Mouse (Mus musculus): ENCODE results near the gene Leng1. TPM values are rescaled to one million over a fixed set of nuclear protein-coding genes. Genes with fewer than 3 reads are reported as not detected.
"Not testable (repeated sequence)": the region's sequence is repeated elsewhere in the genome, so short reads cannot be mapped to it uniquely, and the experiment has no call there.

Leng1 gene
- total RNA-seq (2021), result 1 to 10 TPM; 5.8 to 6.6 TPM
- long read RNA-seq, transcript Leng1-201 (4 exons, 2,222 nt), result major isoform, 8 of 10 reads
- long read RNA-seq, partial matches to known transcripts, result 0 of 10 reads
- long read RNA-seq, other reads (novel, unspliced or antisense), result 2 of 10 reads

DNA sequence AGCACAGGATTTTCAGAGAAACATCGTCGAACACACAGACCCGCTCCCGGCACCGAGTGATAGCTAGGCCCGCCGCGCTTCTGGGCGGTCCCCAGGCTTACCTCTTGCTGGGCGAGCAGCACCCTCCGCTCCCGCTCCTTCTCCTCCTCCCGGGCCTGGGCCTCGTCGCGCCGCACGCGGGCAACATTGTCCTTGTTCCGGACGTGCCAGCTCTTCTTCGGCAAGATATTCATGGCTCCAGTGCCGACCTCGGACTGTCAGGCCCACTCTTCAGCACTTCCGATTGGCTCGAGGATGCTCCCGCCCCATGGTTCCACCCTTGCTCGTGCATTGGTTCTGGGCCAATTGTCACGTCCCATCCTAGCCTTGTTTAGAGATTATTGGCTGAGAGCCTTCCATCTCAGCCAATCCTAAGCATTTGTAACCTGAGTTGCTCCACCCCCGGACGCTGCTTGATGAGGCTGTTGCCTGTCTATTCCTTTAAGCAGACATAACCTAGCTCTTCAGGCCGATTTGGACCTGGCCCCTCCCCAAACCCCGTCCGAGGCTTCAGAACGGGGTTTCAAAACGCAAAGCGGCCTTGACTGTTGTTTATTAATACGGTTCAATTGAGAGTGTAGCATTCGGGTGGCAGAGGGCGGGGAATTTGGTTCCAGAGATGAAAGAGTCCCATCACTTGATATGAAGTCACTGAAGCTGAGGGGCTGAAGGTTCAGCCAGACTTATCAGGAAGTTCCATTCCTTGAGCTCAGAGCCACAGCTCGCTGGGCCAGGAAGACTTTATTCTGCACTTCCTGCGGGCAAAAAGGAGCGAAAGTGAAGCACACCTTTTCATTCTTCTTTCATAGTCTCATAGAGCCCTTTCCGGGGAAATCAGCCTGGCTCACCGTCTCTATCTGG lies at the start of gene Leng1:
Gene Leng1 (minus strand): TSS at position 626 of the 900 bp plus-strand sequence.
- DNase-seq (ENCODE audit: low spot score in 2 of 2), result peak; percentile 97 to 98

DNA sequence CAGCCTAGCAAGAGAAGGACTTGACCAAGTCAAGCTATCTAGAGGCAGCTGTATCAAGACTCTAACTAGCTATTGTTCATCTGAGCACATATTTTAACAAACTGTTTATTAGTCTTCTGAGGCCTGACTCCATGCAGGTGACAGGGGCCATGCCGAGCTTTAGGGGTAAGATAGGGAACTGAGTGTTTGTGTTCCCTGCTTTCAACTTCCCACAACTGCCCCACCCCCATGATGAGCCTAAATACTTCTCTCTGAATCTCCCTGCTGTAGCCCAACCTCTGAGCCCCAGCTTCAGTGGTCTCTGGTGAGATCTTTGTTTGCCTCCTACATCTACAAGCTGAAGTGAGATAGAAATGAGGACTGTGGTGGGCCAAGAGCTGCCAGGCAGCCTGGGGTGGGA lies 49.6 kb upstream of the Leng1 start:
- no peak for DNase-seq (ENCODE audit: low spot score in 2 of 2)

DNA sequence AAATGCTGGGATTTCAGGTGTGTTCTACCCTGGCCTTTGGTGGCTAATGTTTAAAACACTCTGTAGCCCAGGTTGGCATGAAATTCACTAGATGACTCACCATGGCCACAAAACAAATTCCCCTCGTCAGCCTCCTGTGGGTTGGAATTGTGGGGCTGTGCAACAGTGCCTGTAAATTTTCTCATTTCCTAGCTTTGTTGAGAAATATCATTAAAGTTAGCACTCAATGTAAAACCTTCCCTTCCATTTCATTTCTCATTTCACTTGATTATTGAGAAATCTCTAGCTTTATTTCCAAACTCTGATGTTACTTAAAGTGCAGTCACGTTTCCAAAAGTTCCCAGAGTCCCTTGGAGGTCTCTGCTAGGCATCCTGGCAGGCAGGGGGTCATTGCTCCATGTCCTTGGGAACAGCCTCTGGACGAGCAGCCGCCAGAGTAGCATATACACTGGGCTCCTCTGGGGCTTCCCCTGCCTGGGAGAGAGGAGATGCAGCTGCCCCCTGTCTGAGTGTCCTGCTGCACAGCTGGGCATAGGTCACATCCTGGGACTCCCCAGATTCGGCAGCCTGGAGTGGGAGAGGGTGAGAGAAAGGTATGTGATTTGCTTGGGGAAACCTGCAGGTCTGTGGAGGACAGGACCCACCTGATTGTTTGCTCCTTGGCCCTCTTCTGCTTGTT lies 46.8 kb upstream of the Leng1 start:
- no peak for DNase-seq (ENCODE audit: low spot score in 2 of 2)

DNA sequence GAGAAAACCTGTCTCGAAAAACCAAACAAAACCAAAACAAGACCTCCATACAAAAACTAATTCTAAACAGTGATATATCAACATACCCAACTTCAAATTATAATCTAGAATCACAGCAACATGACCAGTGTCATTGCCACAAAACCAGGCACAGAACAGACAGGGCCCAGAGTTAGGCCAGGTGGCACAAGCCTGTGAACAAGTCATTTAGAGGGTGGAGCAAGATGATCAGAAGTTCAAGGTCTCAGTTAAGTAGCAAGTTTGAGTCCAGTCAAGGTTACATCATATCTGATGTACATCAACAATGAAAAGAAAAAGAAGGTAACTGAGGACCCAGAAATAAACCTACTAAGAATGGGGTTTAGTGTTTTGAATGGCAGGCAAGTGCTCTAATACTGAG lies 43.4 kb upstream of the Leng1 start:
- no peak for DNase-seq (ENCODE audit: low spot score in 2 of 2)

DNA sequence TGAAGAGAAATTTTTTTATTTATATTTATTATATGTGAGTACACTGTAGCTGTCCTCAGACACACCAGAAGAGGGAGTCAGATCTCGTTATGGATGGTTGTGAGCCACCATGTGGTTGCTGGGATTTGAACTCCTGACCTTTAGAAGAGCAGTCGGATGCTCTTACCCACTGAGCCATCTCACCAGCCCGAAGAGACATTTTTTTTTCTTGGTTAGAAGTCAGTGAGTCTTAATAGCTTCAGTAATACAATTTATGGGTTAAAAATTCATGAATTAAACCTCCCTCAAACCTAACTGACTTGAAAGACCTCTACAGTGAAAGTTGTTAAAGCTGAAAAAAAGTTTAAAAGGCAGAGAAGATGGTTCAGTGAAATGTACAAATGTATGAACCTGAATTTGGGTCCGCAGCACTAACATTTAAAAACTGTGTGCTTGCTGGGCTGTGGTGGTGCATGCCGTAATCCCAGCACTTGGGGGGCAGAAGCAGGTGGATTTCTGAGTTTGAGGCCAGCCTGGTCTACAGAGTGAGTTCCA lies 42.9 kb upstream of the Leng1 start:
- DNase-seq (ENCODE audit: low spot score in 2 of 2), result not testable (repeated sequence)

DNA sequence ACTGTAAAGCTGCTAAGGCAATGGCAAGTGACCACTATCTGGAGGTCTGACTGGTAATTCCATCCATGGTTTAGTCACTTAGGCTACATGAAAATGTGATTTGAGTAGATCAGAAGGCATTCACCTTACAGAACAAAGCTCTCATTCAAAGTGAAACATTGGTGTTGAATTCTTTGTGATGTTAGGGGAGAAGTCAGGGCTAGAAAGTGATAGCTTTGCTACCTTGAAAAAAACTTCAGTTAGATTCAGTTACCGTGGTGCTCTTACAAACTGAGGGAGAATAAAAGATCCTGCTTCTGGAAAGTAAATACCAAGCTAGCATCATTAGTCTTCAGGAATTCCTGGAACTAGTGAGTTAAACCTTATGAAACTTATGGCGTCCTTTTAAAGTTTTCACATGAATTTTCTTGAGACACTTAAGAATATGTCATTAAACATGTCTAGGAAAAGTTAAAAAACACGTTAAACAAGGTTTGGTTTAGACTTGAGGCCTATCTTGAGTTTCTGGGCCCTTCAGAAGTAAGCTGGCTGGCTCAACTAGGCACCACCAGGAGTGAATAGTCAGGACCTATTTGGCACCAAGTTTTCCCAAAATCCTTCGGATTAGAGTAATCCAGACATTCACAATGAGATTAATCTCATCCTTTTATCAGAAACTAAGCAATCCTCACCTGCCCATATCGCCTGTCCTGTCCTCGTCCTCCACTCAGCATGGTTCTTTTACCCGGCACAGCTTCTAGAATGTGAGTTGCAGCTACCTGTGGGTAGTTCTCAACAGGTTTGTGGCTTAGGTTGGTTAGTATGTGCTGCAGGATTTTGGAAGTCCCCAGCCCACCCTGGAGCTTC lies 42.2 kb upstream of the Leng1 start:
- DNase-seq (ENCODE audit: low spot score in 2 of 2), result no peak

DNA sequence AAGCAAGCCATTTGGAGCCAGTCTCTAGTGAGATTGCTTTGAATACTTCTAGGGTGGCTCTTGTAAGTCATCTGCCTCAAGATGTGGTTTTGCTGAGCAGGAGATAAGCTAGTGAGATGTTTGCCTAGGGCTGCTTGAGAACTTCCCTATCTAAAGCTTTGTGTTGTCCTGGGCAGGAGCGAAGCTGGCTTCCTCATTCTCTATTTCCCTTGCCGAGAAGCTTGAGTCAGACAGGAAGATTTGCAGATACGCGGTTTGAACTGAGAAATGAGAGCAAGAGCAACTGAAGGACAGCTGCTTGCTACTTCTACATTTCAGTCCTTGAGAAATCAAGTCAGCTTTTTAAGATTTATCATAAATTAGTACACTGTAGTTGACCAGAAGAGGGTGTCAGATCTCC lies 41.4 kb upstream of the Leng1 start:
- DNase-seq (ENCODE audit: low spot score in 2 of 2), result no peak

DNA sequence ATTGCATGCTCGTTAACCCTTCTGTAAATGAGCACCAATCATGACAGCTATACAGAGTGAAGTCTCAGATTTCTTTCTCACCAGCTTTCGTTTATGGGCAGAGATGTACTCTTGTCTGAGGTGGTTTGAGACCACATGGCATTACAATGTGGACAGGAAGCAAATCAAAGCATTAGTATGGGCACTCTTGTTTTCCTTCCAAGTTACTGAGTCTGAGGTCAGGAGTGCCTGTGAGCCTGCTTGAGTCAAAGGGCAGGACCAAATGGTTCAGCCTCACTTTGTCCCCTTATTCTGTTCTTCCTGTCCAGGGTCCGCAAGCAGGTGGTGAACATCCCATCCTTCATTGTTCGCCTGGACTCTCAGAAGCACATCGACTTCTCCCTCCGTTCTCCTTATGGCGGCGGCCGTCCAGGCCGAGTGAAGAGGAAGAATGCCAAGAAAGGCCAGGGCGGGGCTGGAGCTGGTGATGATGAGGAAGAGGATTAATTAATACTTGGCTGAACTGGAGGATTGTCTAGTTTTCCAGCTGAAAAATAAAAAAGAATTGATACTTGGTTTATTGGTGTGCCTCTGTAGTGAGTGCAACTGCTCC lies 40.8 kb upstream of the Leng1 start:
- no peak for DNase-seq (ENCODE audit: low spot score in 2 of 2)

DNA sequence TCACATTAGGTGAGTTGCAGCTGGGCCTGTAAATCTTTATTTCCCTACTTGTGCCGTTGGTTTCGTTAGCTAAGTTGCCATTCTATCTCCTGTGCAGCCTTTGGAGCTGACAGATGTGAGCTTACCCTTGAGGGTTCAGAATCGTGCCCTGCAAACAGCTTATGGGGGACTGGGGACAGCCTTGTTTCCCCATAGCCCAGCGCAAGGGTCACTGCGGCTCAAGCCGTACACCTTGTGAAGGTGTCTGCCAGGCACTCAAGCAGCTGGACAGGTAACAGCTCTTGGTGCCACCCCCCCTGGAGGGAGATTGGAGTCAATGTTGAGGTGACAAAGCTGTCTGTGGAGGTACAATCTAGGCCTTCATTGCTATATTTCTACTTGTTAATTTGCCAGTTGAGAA lies 40.3 kb upstream of the Leng1 start:
- no peak for DNase-seq (ENCODE audit: low spot score in 2 of 2)

DNA sequence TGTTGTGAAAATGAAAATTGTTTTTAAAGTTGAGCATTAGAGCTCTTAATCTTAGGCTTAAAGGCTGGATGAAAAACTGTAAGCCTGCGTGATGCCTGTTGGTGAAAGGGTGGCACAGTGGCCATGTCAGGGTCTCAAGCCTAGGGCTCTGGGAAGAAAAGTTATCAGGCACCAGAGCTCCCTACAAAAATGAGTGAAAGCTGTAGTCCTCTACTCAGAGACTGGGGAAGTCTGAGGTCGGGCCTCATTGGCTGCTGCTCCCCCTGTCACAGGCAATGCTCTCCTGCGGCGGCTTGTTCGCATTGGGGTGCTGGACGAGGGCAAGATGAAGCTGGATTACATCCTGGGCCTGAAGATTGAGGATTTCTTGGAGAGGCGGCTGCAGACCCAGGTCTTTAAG lies 39.8 kb upstream of the Leng1 start:
- not testable (repeated sequence) for DNase-seq (ENCODE audit: low spot score in 2 of 2)

DNA sequence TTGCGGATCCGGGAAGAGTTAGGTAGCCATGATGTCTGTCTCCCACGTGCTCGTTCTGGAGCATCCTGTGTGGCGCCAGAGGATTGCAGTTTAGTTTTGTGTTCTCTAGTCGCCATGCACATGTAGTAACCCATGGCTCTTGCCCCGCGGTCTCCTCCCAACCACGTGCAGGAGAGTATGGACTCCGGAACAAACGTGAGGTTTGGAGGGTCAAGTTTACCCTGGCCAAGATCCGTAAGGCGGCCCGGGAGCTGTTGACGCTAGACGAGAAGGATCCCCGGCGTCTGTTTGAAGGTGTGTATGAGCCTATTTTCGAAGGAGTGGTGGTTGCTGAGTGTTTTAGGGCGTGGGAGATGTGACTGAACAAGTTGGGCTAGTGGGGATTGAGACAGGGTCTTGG lies 38.8 kb upstream of the Leng1 start:
- no peak for DNase-seq (ENCODE audit: low spot score in 2 of 2)

DNA sequence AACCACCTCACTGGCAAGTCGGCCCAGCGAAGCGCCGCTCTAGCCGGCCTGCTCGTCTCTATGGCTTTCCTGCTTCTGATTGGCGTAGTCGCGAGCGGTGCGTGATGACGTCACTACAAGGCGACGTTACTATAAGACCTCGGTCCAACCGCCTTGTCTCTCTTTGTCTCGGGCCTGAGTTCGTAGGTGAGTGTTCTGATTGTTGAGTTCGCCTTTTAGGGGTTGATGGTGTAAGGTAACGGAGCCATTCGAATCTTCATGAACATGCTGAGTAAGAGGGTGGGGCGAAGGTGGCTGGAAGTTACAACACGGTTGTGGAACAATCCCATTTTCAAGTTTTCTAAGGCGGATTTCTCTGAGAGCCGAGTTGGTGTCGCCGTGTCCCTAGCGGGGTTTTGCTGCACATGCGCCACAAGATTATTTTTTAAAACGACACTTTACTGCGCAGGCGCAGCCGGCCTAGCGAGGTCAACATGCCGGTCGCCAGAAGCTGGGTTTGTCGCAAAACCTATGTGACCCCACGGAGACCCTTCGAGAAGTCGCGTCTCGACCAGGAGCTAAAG lies 38.3 kb upstream of the Leng1 start, which contains the start of gene Rps9:
Gene Rps9 (plus strand): TSS at position 115 of the 563 bp plus-strand sequence.
- DNase-seq (ENCODE audit: low spot score in 2 of 2), result peak; percentile 94 to 99

DNA sequence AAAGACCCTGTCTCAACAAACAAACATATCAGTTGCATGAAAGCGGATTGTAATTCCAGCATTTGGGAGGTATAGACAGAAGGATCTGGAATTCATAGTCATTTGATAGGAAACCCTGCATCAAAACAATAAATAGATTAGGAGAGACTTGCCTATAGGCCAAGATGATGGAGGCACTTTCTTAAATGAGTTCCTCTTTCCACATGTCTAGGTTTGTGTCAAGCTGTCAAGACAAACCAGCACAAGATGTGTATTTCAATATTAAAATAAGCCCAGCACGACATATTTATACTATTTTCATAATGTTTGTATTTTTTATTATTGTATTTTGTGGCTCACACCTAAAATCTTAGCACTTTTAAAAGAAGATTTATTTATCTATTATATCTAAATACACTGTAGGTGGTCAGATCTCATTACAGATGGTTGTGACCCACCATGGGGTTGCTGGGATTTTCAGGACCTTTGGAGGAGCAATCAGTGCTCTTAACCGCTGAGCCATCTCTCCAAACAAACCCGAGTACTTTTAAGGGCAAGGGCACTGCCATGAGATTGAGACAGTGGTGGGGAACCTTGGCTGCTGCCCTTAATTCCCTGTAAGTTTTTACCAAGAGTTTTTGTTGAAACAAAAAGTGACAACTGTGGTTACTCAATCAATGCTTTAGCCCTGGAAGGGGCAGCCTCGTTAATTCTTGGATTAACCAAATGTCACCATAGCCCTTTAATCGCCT lies 37.7 kb upstream of the Leng1 start:
- DNase-seq (ENCODE audit: low spot score in 2 of 2), result no peak

DNA sequence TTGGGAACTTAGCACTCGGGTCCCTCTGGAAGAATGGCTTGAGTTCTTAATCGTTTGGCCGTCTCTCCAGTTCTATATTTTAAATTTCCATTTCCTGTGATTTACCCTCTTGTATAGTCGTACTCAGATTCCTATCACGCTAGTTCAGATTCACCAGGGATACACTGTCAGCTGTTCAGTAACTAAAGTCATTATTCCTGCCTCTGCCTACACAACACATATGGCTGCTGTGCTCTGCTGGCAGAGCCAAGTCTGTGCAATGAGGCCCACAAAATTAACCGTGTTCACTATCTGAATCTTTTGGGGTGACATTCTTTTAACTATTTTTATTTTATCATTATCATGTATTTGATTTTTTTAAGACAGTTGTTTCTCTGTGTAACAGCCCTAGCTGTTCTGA lies 32.8 kb upstream of the Leng1 start:
- peak; percentile 36 to 72 for DNase-seq (ENCODE audit: low spot score in 2 of 2)

DNA sequence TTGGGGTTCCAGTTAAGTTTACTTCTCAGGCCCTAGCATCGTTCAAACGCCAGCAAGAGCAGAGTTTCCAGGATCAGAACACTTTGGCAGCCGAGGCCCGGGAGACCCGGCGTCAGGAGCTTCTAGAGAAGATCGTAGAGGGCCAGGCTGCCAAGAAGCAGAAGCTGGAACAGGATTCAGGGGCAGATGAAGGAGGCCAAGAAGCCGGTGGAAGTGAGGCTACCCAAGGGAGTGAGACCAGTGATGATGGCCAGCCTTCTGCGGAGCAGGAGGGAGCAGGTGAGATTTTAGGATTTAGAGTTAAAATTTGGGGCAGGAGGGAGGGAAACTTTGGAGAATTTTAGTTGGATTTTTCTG lies 29.3 kb upstream of the Leng1 start:
- DNase-seq (ENCODE audit: low spot score in 2 of 2), result not testable (repeated sequence)

DNA sequence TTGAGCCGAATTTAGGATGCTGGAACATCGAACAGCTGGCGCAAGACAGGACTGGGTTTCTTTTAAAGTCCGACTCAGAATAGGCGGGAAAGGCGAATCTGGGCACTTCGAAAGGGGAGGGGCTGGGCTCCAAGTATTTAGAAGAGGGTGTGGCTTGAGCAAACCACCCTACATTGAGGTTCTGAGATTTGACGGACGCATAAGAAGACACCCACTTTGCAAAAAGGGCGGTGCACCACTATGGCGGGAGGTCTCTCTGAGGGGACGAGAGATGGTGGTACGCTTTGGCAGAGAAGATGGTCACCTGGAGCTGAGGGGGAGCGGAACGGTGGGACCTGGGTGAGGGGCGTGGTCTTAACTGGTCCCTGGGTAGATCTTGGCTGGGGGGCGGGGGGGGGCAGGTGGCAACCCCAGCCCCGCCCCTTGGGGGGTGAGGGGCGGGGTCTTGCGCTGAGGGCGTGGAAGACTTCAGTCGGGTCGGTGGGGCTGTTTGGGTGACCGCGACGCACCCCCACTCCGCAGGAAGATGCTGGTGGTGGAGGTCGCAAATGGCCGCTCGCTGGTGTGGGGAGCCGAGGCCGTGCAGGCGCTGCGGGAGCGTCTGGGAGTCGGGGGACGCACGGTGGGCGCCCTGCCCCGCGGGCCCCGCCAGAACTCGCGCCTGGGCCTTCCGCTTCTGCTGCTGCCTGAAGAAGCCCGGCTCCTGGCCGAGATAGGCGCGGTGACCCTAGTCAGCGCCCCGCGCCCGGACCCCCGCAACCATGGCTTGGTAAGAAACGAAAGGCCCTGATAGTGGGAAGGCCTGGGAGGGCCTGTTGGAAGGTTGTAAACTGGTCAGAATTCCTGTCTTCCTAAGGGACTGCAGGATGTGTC lies 28.7 kb upstream of the Leng1 start:
- DNase-seq (ENCODE audit: low spot score in 2 of 2), result peak; percentile 32 to 52

DNA sequence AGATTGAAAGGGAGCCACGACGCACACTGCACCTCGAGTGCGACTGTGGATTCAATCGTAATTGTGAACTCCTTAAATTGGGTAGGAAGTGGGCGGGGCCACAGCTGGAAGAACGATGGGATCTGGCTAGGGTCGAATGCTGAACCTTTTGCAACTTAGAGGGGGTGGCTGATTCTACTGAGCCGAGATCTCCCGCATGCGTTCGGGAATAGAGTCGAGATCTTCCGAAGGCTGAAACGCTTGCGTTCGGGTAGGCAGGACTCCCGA lies 28.1 kb upstream of the Leng1 start:
- no peak for DNase-seq (ENCODE audit: low spot score in 2 of 2)

DNA sequence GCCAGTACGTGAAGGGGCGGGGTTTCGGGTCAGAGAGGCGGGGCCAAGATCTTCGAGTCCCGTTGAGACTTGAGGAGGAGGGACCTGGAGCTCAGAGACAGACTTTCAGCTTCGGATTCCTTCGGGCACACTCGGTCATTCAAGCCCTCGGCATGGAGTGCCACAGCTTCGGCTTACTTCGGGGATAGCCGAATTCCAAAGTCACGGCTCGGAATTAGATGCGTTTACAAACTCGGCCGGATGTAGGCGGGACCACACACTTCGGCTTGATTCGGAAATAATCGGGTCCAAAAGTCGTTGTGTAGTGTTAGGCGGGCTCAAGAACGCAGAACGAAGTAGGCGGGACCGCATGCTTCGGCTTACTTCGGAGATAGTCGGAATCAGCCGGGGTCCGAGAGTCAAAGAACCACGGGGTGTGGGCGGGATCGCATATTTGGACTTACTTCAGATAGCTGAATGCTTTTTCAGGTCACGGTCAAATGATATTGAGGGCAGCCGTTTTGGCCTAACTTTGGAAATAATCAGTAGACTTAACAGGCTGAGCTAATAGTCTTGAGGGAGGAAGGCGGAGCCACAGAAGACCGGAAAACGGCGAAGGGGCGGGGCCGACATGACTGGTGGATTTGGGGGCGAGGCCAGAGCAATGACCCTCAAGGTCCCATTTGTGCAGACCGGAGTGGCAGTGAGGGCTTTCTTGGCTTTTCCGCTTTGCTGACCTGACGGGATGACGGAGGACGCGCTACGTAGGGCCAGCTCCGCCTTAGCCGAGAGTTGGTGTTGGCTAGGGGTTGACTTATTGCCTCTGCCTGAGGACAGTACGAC lies 27.6 kb upstream of the Leng1 start, which contains the start of gene Mboat7:
Gene Mboat7 (minus strand): TSS at position 537 of the 822 bp plus-strand sequence.
- DNase-seq (ENCODE audit: low spot score in 2 of 2), result peak; percentile 95 to 99
